Mouse (Mus musculus) testis, adult 2 months (tissue): ENCODE measurements around the gene Acap1. TPM values are rescaled to one million over a fixed set of nuclear protein-coding genes. Genes with fewer than 3 reads are reported as not detected.

Experiments used
- H3K27ac ChIP-seq: fragments of 200-500 bp; 2 replicates; pipeline ENCODE4 v1.5.1; 2012; ENCODE audit warnings: low read depth, low read length; ENCODE audit not compliant: control insufficient read depth, insufficient read depth
- H3K27me3 ChIP-seq: fragments of 200-500 bp; 2 replicates; pipeline ENCODE4 v1.6.1; 2012; ENCODE audit warnings: mild to moderate bottlenecking, low read length, moderate library complexity; ENCODE audit not compliant: control insufficient read depth, insufficient read depth
- H3K36me3 ChIP-seq: fragments of 200-500 bp; 2 replicates; pipeline ENCODE4 v1.6.1; 2012; ENCODE audit warnings: mild to moderate bottlenecking, low read length; ENCODE audit not compliant: control insufficient read depth, insufficient read depth
- H3K4me1 ChIP-seq: fragments of 200-500 bp; 2 replicates; pipeline ENCODE4 v1.6.1; 2012; ENCODE audit warnings: low read length; ENCODE audit not compliant: control insufficient read depth, insufficient read depth
- H3K4me3 ChIP-seq: fragments of 200-500 bp; 2 replicates; pipeline ENCODE4 v1.5.1; 2012; ENCODE audit warnings: low read depth, mild to moderate bottlenecking, low read length, moderate library complexity, mixed read lengths; ENCODE audit not compliant: control insufficient read depth
- CTCF ChIP-seq: fragments of 200-500 bp; IDR thresholded peaks from 2 replicates; pipeline ENCODE4 v1.5.1; 2012; ENCODE audit warnings: low read depth, mild to moderate bottlenecking, inconsistent platforms, low read length, moderate library complexity; ENCODE audit not compliant: control insufficient read depth, insufficient read depth, insufficient replicate concordance
- POLR2A ChIP-seq: fragments of 200-500 bp; IDR thresholded peaks from 2 replicates; pipeline ENCODE4 v1.6.1; 2012; ENCODE audit warnings: low read depth, mild to moderate bottlenecking, inconsistent platforms, low read length, moderate library complexity; ENCODE audit not compliant: control insufficient read depth
- polyA plus RNA-seq: library from polyadenylated mRNA; depleted of rRNA; stranded (reverse); fragments of >200 nt; gene quantifications from 2 replicates; pipeline ENCODE4 v1.2.3, GENCODE M21; 2012

Acap1 gene
- polyA plus RNA-seq, 1 experiment, result 4.9 TPM

GRCm38 (mm10) chr11:69899870-69900269, 4.5 kb upstream of the Acap1 start:
- Histone ChIP-seq H3K4me3 (peak overlapping the region; percentile 82), H3K27ac (no peak overlapping the region), H3K4me1 (peaks cover 6% of the 10 kb centered on the region), H3K36me3 (no peaks in the 10 kb centered on the region; the same call in none of the 2 replicates), H3K27me3 (no peaks in the 10 kb centered on the region)
- TF ChIP-seq POLR2A (no peak), CTCF (no peak)

- Histone ChIP-seq H3K27me3 (no peaks in the 10 kb centered on the region), H3K4me1 (no peaks in the 10 kb centered on the region), H3K36me3 (no peaks in the 10 kb centered on the region), H3K4me3 (no peak overlapping the region), H3K27ac (no peak overlapping the region)
- TF ChIP-seq CTCF (no peak), POLR2A (no peak)
These were observed 668 bp downstream of the Acap1 start for GRCm38 (mm10) chr11:69894671-69895070.

DNA sequence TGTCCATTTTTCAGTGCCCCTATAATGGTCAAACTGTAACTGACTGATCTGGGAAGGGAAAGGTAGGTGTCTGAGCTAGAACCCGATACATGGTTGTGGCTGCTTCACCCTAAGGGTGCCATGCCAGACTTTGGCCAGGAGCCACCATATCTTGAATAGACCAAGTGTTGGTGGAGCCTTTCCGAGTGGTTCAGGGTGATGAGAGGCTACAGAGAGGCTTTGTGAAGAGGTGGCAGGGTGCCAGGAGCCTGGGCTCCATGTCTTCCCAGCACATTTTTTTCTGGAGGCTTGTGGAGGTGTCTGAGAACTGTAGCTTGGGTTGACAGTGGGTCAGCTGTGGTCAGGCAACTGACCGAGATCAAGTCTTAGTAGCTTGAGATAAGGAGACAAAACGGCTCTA, 3.9 kb downstream of the Acap1 start:
- H3K27ac ChIP-seq, result no peak overlapping the region
- H3K27me3 ChIP-seq, result no peaks in the 10 kb centered on the region
- H3K4me1 ChIP-seq, result no peaks in the 10 kb centered on the region
- H3K4me3 ChIP-seq, result no peak overlapping the region
- no peaks in the 10 kb centered on the region for H3K36me3 ChIP-seq
- TF ChIP-seq CTCF (no peak), POLR2A (no peak)

GRCm38 (mm10) chr11:69886907-69887635, 8.3 kb downstream of the Acap1 start:
- Histone ChIP-seq H3K4me1 (peaks cover 5% of the 10 kb centered on the region), H3K36me3 (no peaks in the 10 kb centered on the region), H3K4me3 (no peak overlapping the region), H3K27ac (no peak overlapping the region), H3K27me3 (no peaks in the 10 kb centered on the region)
- no peak for TF ChIP-seq POLR2A
- TF ChIP-seq CTCF, result no peak; the same call in 1 of the 2 replicates

GRCm38 (mm10) chr11:69884663-69885062, 10.7 kb downstream of the Acap1 start:
- TF ChIP-seq CTCF (no peak), POLR2A (no peak)
- Histone ChIP-seq H3K4me1 (peaks cover 20% of the 10 kb centered on the region), H3K27ac (no peak overlapping the region), H3K27me3 (no peaks in the 10 kb centered on the region), H3K4me3 (no peak overlapping the region), H3K36me3 (no peaks in the 10 kb centered on the region)

DNA sequence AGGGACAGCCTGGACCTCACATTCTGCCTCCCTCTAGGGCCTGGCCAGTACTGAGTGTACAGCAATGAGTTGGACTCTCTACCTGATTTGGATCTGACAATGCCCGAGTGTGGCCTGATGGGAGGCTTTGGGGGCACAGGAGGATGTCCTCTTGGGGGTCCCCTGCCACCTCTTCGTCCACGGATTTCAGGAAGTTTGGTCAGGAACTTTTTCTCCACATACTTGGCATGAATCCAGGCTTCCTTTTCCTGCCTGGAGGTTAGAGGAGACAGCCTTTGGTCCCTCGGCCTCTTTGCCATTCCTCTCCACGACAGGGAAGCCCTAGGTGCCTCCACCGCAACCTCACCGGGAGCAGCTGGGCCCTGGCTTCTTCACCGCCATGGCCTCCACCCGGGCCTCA, 11.1 kb downstream of the Acap1 start:
- no peak overlapping the region for H3K4me3 ChIP-seq
- no peak overlapping the region for H3K27ac ChIP-seq
- H3K4me1 ChIP-seq, result peaks cover 24% of the 10 kb centered on the region
- TF ChIP-seq POLR2A, result no peak
- no peak for TF ChIP-seq CTCF
- H3K27me3 ChIP-seq, result no peaks in the 10 kb centered on the region
- no peaks in the 10 kb centered on the region for H3K36me3 ChIP-seq

- no peaks in the 10 kb centered on the region for H3K36me3 ChIP-seq
- no peak overlapping the region for H3K27ac ChIP-seq
- peaks cover 24% of the 10 kb centered on the region for H3K4me1 ChIP-seq
- no peaks in the 10 kb centered on the region for H3K27me3 ChIP-seq
- TF ChIP-seq POLR2A, result no peak
- no peak for TF ChIP-seq CTCF
- H3K4me3 ChIP-seq, result no peak overlapping the region
These were observed 11.7 kb downstream of the Acap1 start for GRCm38 (mm10) chr11:69883527-69884151.

- no peaks in the 10 kb centered on the region for H3K27me3 ChIP-seq
- peak; percentile 62; the same call in 1 of the 2 replicates for TF ChIP-seq CTCF
- no peak for TF ChIP-seq POLR2A
- H3K27ac ChIP-seq, result no peak overlapping the region
- H3K4me1 ChIP-seq, result peaks cover 24% of the 10 kb centered on the region
- H3K36me3 ChIP-seq, result no peaks in the 10 kb centered on the region
- H3K4me3 ChIP-seq, result no peak overlapping the region
These were observed 12.3 kb downstream of the Acap1 start for GRCm38 (mm10) chr11:69883066-69883465.
